Mouse (Mus musculus): ENCODE results near the gene Cspg4. TPM values are rescaled to one million over a fixed set of nuclear protein-coding genes. Genes with fewer than 3 reads are reported as not detected.

Gene Cspg4
- polyA plus RNA-seq, 1 experiment: 58.3 TPM

DNA sequence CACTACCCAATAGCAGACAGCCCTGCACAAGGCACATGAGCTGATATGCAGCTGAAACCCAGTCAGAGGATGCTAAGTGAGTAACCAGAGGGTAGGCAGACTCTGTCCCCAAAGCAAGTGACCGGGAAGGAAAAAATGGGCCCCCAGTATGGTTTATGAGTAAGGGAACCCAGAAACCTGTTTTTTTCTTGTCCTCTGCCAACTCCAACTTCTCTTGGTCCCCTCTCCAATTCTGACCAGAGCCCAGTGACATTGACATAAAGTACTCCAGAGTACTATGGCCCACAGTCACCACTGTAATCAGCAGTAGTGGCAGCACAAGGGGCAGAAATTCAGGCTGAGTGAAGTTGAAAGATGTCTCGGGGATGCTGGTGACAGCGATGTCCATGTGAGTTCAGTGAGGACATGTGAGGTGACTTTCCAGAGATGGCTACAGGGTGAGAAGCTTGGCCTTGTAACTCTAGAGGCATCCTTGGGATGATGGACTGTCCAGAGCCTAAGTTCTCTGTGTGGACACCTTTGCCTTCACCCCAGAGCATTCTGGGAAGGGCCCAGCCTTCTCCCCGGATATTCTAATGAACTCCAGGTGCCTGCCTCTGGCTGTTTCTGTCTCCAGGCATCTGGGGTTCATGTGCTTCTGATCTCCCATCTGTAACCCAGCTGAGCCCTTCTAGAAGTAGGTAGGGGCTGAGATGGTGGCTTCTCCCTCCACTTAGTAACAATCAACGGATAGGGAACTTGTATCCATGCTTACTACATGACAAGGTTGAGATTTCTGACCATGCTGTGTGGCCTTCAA lies 7.5 kb downstream of the Cspg4 start:
- Histone ChIP-seq H3K27me3 (ENCODE audit: control insufficient read depth, insufficient read depth, insufficient read length) (no peaks in the 10 kb centered on the region), H3K4me2 (ENCODE audit: low read depth) (peak overlapping the region; percentile 76)
- TF ChIP-seq SRF (IDR thresholded peaks at IDR 0.05; ENCODE audit: control insufficient read depth, insufficient read length, low read depth) (no peak), REST (IDR thresholded peaks at IDR 0.05; ENCODE audit: insufficient read depth, insufficient read length) (no peak), MYOD1 (IDR thresholded peaks at IDR 0.05; ENCODE audit: control insufficient read depth in 1 of 3, insufficient read length in 2 of 3, low read depth in 2 of 3) (no peak), CEBPB (IDR thresholded peaks at IDR 0.05; ENCODE audit: insufficient read depth, poor library complexity, severe bottlenecking) (no peak)

GRCm38 (mm10) chr9:56873097-56873496 lies 8.3 kb downstream of the Cspg4 start:
- TF ChIP-seq REST (IDR thresholded peaks at IDR 0.05; ENCODE audit: insufficient read depth, insufficient read length) (no peak), USF1 (IDR thresholded peaks at IDR 0.05; ENCODE audit: low read depth) (peak; percentile 10), CEBPB (IDR thresholded peaks at IDR 0.05; ENCODE audit: insufficient read depth, poor library complexity, severe bottlenecking) (no peak), MAX (IDR thresholded peaks at IDR 0.05; ENCODE audit: low read depth) (no peak), SRF (IDR thresholded peaks at IDR 0.05; ENCODE audit: control insufficient read depth, insufficient read length, low read depth) (no peak), TCF3 (IDR thresholded peaks at IDR 0.05; ENCODE audit: insufficient read length, low read depth) (no peak), POLR2AphosphoS2 (IDR thresholded peaks at IDR 0.05; ENCODE audit: insufficient read length, low read depth) (no peak), MYOD1 (IDR thresholded peaks at IDR 0.05; ENCODE audit: control insufficient read depth in 1 of 3, insufficient read length in 2 of 3, low read depth in 2 of 3) (peak in 2 of 3 experiments; percentile 64 to 77), MYOG (IDR thresholded peaks at IDR 0.05; ENCODE audit: control insufficient read depth in 1 of 3, insufficient read depth in 1 of 3, insufficient read length in 2 of 3, low read depth in 2 of 3) (peak in 2 of 3 experiments; percentile 46 to 62), POLR2A (IDR thresholded peaks at IDR 0.05; ENCODE audit: insufficient read length, low read depth) (no peak), TCF12 (IDR thresholded peaks at IDR 0.05; ENCODE audit: insufficient read depth, poor library complexity, severe bottlenecking) (peak; percentile 70), E2F4 (IDR thresholded peaks at IDR 0.05; ENCODE audit: insufficient read depth) (no peak)

More for the DNA sequence above, 7.5 kb downstream of the Cspg4 start:
- Histone ChIP-seq H3K4me3 (no peak overlapping the region), H3ac (ENCODE audit: control insufficient read depth, insufficient read length) (no peak overlapping the region), H3K36me3 (ENCODE audit: control insufficient read depth, insufficient read depth) (peaks cover 11% of the 10 kb centered on the region), H3K79me2 (ENCODE audit: control insufficient read depth, insufficient read depth) (peaks cover 54% of the 10 kb centered on the region)

DNA sequence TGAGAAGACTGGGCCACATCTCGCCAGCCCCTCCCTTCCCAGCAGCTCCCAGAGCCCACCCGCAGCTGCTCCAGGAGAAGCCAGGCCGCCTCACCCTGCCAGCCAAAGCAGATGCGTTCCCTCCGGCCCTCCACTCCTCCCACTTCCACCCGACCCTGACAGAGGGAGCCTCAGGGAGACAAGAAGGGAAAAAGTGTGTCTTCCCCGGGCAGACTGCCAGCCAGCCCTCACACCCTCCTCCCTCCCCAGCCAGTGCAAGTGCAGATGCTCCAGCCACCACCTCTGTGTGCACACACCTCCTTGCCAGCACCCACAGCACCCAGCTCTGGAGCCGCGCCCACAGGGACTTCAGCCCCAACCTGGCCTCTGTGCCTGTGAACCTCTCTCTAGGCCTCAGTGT lies 12.0 kb downstream of the Cspg4 start:
- Histone ChIP-seq H3K79me2 (ENCODE audit: control insufficient read depth, insufficient read depth) (peaks cover 40% of the 10 kb centered on the region), H3ac (ENCODE audit: control insufficient read depth, insufficient read length) (no peak overlapping the region), H3K36me3 (ENCODE audit: control insufficient read depth, insufficient read depth) (peaks cover 11% of the 10 kb centered on the region), H3K27me3 (ENCODE audit: control insufficient read depth, insufficient read depth, insufficient read length) (no peaks in the 10 kb centered on the region), H3K4me2 (ENCODE audit: low read depth) (no peak overlapping the region), H3K4me3 (no peak overlapping the region)
- peak in 2 of 3 experiments; percentile 28 to 59 for TF ChIP-seq MYOD1 (IDR thresholded peaks at IDR 0.05; ENCODE audit: control insufficient read depth in 1 of 3, insufficient read length in 2 of 3, low read depth in 2 of 3)
- no peak for TF ChIP-seq REST (IDR thresholded peaks at IDR 0.05; ENCODE audit: insufficient read depth, insufficient read length)
- TF ChIP-seq POLR2AphosphoS2 (IDR thresholded peaks at IDR 0.05; ENCODE audit: insufficient read length, low read depth): peak; percentile 24
- peak in 2 of 3 experiments; percentile 6 to 56 for TF ChIP-seq MYOG (IDR thresholded peaks at IDR 0.05; ENCODE audit: control insufficient read depth in 1 of 3, insufficient read depth in 1 of 3, insufficient read length in 2 of 3, low read depth in 2 of 3)

More at GRCm38 (mm10) chr9:56873097-56873496, 8.3 kb downstream of the Cspg4 start:
- Histone ChIP-seq H3K27me3 (ENCODE audit: control insufficient read depth, insufficient read depth, insufficient read length) (no peaks in the 10 kb centered on the region), H3K4me3 (no peak overlapping the region), H3K36me3 (ENCODE audit: control insufficient read depth, insufficient read depth) (peaks cover 11% of the 10 kb centered on the region), H3K79me2 (ENCODE audit: control insufficient read depth, insufficient read depth) (peaks cover 52% of the 10 kb centered on the region), H3ac (ENCODE audit: control insufficient read depth, insufficient read length) (no peak overlapping the region), H3K4me2 (ENCODE audit: low read depth) (peak overlapping the region; percentile 69)

GRCm38 (mm10) chr9:56877284-56877683 lies 12.5 kb downstream of the Cspg4 start:
- H3K4me2 ChIP-seq (ENCODE audit: low read depth): no peak overlapping the region
- H3K27me3 ChIP-seq (ENCODE audit: control insufficient read depth, insufficient read depth, insufficient read length): no peaks in the 10 kb centered on the region
- H3K4me3 ChIP-seq: no peak overlapping the region
- peaks cover 11% of the 10 kb centered on the region for H3K36me3 ChIP-seq (ENCODE audit: control insufficient read depth, insufficient read depth)
- H3K79me2 ChIP-seq (ENCODE audit: control insufficient read depth, insufficient read depth): peaks cover 35% of the 10 kb centered on the region
- no peak for TF ChIP-seq MYOD1 (IDR thresholded peaks at IDR 0.05; ENCODE audit: control insufficient read depth in 1 of 3, insufficient read length in 2 of 3, low read depth in 2 of 3)
- TF ChIP-seq TCF3 (IDR thresholded peaks at IDR 0.05; ENCODE audit: insufficient read length, low read depth): no peak
- TF ChIP-seq MAX (IDR thresholded peaks at IDR 0.05; ENCODE audit: low read depth): no peak
- TF ChIP-seq MYOG (IDR thresholded peaks at IDR 0.05; ENCODE audit: control insufficient read depth in 1 of 3, insufficient read depth in 1 of 3, insufficient read length in 2 of 3, low read depth in 2 of 3): no peak
- no peak for TF ChIP-seq SRF (IDR thresholded peaks at IDR 0.05; ENCODE audit: control insufficient read depth, insufficient read length, low read depth)
- H3ac ChIP-seq (ENCODE audit: control insufficient read depth, insufficient read length): no peak overlapping the region

GRCm38 (mm10) chr9:56880790-56881189 lies 16.0 kb downstream of the Cspg4 start:
- Histone ChIP-seq H3ac (ENCODE audit: control insufficient read depth, insufficient read length) (no peak overlapping the region), H3K79me2 (ENCODE audit: control insufficient read depth, insufficient read depth) (peaks cover 12% of the 10 kb centered on the region), H3K4me2 (ENCODE audit: low read depth) (no peak overlapping the region), H3K27me3 (ENCODE audit: control insufficient read depth, insufficient read depth, insufficient read length) (no peaks in the 10 kb centered on the region), H3K4me3 (no peak overlapping the region), H3K36me3 (ENCODE audit: control insufficient read depth, insufficient read depth) (peaks cover 6% of the 10 kb centered on the region)
- TF ChIP-seq MYOG (IDR thresholded peaks at IDR 0.05; ENCODE audit: control insufficient read depth in 1 of 3, insufficient read depth in 1 of 3, insufficient read length in 2 of 3, low read depth in 2 of 3) (no peak), MAX (IDR thresholded peaks at IDR 0.05; ENCODE audit: low read depth) (no peak), POLR2AphosphoS2 (IDR thresholded peaks at IDR 0.05; ENCODE audit: insufficient read length, low read depth) (no peak), TCF12 (IDR thresholded peaks at IDR 0.05; ENCODE audit: insufficient read depth, poor library complexity, severe bottlenecking) (no peak), MYOD1 (IDR thresholded peaks at IDR 0.05; ENCODE audit: control insufficient read depth in 1 of 3, insufficient read length in 2 of 3, low read depth in 2 of 3) (no peak), USF1 (IDR thresholded peaks at IDR 0.05; ENCODE audit: low read depth) (no peak), SRF (IDR thresholded peaks at IDR 0.05; ENCODE audit: control insufficient read depth, insufficient read length, low read depth) (no peak), E2F4 (IDR thresholded peaks at IDR 0.05; ENCODE audit: insufficient read depth) (no peak), CEBPB (IDR thresholded peaks at IDR 0.05; ENCODE audit: insufficient read depth, poor library complexity, severe bottlenecking) (no peak), POLR2A (IDR thresholded peaks at IDR 0.05; ENCODE audit: insufficient read length, low read depth) (no peak), TCF3 (IDR thresholded peaks at IDR 0.05; ENCODE audit: insufficient read length, low read depth) (no peak), REST (IDR thresholded peaks at IDR 0.05; ENCODE audit: insufficient read depth, insufficient read length) (no peak)
